Comparison of ENCODE assay signal across 10 mouse cellular contexts in the genomic region with DNA sequence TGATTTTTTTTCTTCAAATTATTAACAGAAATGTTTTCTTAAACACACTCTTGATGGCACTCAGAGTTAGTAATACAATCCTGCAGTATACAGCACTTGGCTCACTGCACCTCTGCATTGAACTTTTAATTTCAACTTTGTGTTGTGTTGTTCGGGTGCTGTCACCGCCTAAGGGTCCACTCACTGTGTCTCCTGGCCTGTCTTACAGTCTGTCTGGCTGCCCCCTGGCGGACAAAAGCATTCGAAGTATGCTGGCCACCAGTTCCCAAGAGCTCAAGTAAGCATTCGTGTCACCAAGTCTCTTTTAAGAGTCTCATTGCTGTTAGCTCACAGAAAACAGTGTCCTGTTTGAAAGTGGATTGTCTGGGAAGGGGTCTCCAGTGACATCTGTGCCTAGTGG.
DNase-seq lines count a peak whose midpoint lies in the region; ATAC-seq and TF ChIP-seq lines count a peak whose summit lies in the region.
"Had no signal": no experiment of that assay in that cellular context is flagged by ENCODE, and none has a peak within 500 bp of the region (broad histone marks: within the 10 kb centered on the region; RNA-seq: fewer than 3 reads in every experiment).

No protein-coding gene starts in this region.

- peaks cover 52% of the 10 kb centered on the region for H3K27me3 ChIP-seq in Patski
- H3K27me3 ChIP-seq in heart, embryonic 10.5 days (ENCODE audit: insufficient read depth, poor library complexity, severe bottlenecking) = no peaks in the 10 kb centered on the region
- H3K27me3 ChIP-seq in limb, embryonic 11.5 days (ENCODE audit: control insufficient read depth, insufficient read depth, low read length) = no peaks in the 10 kb centered on the region
- H3K27me3 ChIP-seq: liver, embryonic 13.5 days had no signal

- peak; percentile 83 for TF ChIP-seq CTCF in layer of hippocampus, adult 2 months (conservative IDR thresholded peaks at IDR 0.05)
- TF ChIP-seq CTCF in Patski (IDR thresholded peaks at IDR 0.05) = peak; percentile 76

- H3K4me3 ChIP-seq in layer of hippocampus, adult 2 months = no peak overlapping the region
- H3K4me3 ChIP-seq in heart, embryonic 10.5 days = no peak overlapping the region
- H3K4me3 ChIP-seq in limb, embryonic 11.5 days (ENCODE audit: low read depth, low read length) = no peak overlapping the region
- H3K4me3 ChIP-seq: erythroblast, embryonic 14.5 days; liver, embryonic 13.5 days had no signal

- no peaks in the 10 kb centered on the region for H3K4me1 ChIP-seq in heart, embryonic 10.5 days
- H3K4me1 ChIP-seq in limb, embryonic 11.5 days (ENCODE audit: control insufficient read depth, insufficient read depth, low read length) = no peaks in the 10 kb centered on the region
- H3K4me1 ChIP-seq: liver, embryonic 13.5 days had no signal

- no peak overlapping the region for H3K4me2 ChIP-seq in limb, embryonic 11.5 days (ENCODE audit: low read depth, severe bottlenecking)
- H3K4me2 ChIP-seq: liver, embryonic 13.5 days had no signal

- peak overlapping the region; percentile 63; the same call in 1 of the 2 replicates for H3K27ac ChIP-seq in layer of hippocampus, adult 2 months
- no peak overlapping the region for H3K27ac ChIP-seq in heart, embryonic 10.5 days
- no peak overlapping the region for H3K27ac ChIP-seq in limb, embryonic 11.5 days (replicated peaks; ENCODE audit: low read depth, low read length)
- H3K27ac ChIP-seq: liver, embryonic 13.5 days had no signal

- POLR2A ChIA-PET in Patski (lab: Charles Lee) = no interaction called here

- peak in 1 of 2 experiments; percentile 58 for DNase-seq in layer of hippocampus, adult 2 months (ENCODE audit: low spot score in 2 of 2)
- DNase-seq in layer of hippocampus, postnatal 36 days = no peak
- no peak for DNase-seq in Patski (ENCODE audit: low read depth, low spot score)
- DNase-seq in heart, embryonic 10.5 days (ENCODE audit: low spot score) = peak; percentile 75
- peak; percentile 72 for DNase-seq in limb, embryonic 11.5 days (ENCODE audit: low spot score)
- DNase-seq in retina, postnatal 1 day = peak; percentile 76
- DNase-seq in spleen, adult 12 weeks (ENCODE audit: low spot score) = no peak
- DNase-seq: liver, embryonic 13.5 days had no signal

- ATAC-seq in Patski = no peak
- 0 out of 2 replicates have a peak, but pooled peaks have one; percentile 25 for ATAC-seq in common myeloid progenitor, adult 5-6 weeks (replicated peaks; ENCODE audit: low read depth, poor library complexity, severe bottlenecking)
- ATAC-seq in limb, embryonic 11.5 days (ENCODE audit: insufficient number of reproducible peaks, low FRiP score, low TSS enrichment, low read depth) = no peak

- CTCF ChIA-PET in Patski (lab: Charles Lee) = interaction anchor here (0.6 to 1.4 kb wide), 2 partner anchors 18 to 28 kb away, joined by 3 read pairs; no protein-coding TSS in a partner anchor

- H3K36me3 ChIP-seq in heart, embryonic 10.5 days = no peaks in the 10 kb centered on the region
- no peaks in the 10 kb centered on the region for H3K36me3 ChIP-seq in limb, embryonic 11.5 days (ENCODE audit: control insufficient read depth, insufficient read depth, low read length)
- H3K36me3 ChIP-seq: liver, embryonic 13.5 days had no signal

- no peaks in the 10 kb centered on the region for H3K9me3 ChIP-seq in heart, embryonic 10.5 days
- H3K9me3 ChIP-seq in limb, embryonic 11.5 days (ENCODE audit: control insufficient read depth, low read length) = no peaks in the 10 kb centered on the region
- H3K9me3 ChIP-seq: liver, embryonic 13.5 days had no signal

- H3K9ac ChIP-seq in limb, embryonic 11.5 days (ENCODE audit: low read length) = no peak overlapping the region
- H3K9ac ChIP-seq: liver, embryonic 13.5 days had no signal

- WGBS in heart, embryonic 10.5 days = 26% methylated on average over 5 of the region's 5 CpGs
- WGBS in limb, embryonic 11.5 days = 33% methylated on average over 5 of the region's 5 CpGs

- in situ Hi-C loops in Patski (cut with MboI; ENCODE audit: low pct_unique_long_range_greater_than_20kb) = no loop called here

Comparison
In these comparisons a context has a peak if more than half of its experiments do, and no peak if none do; other contexts are left out.
1. DNase-seq: peak in heart, embryonic 10.5 days (single experiment), limb, embryonic 11.5 days (single experiment) and retina, postnatal 1 day (single experiment); none in layer of hippocampus, postnatal 36 days (0 of 2), Patski (single experiment) and spleen, adult 12 weeks (single experiment).